Mouse (Mus musculus) 3134 (cell line): ENCODE data around the gene Fbln7.

Experiments used
- DNase-seq: peaks from one replicate; pipeline ENCODE4 v3.0.0-alpha.2; 2011; ENCODE audit warnings: low spot score; ENCODE audit not compliant: insufficient read length; ENCODE audit errors: extremely low read depth

The Fbln7 gene

GRCm38 (mm10) chr2:128871656-128872055 is 8.9 kb downstream of the Fbln7 start:
- DNase-seq, result no peak

- no peak for DNase-seq
These were observed 9.5 kb downstream of the Fbln7 start for GRCm38 (mm10) chr2:128872256-128872655.

GRCm38 (mm10) chr2:128875526-128875925 is 12.7 kb downstream of the Fbln7 start:
- peak; percentile 81 for DNase-seq

- DNase-seq, result no peak
These were observed 18.5 kb downstream of the Fbln7 start for GRCm38 (mm10) chr2:128881236-128881635.

- DNase-seq, result no peak
These were observed 22.5 kb downstream of the Fbln7 start for GRCm38 (mm10) chr2:128885225-128885811.

GRCm38 (mm10) chr2:128887866-128888550 is 25.2 kb downstream of the Fbln7 start:
- no peak for DNase-seq

- DNase-seq, result no peak
These were observed 28.0 kb downstream of the Fbln7 start for GRCm38 (mm10) chr2:128890661-128891335.

GRCm38 (mm10) chr2:128892180-128892721 is 29.5 kb downstream of the Fbln7 start:
- DNase-seq, result no peak

- no peak for DNase-seq
These were observed 40.1 kb downstream of the Fbln7 start for GRCm38 (mm10) chr2:128902843-128903242.

- peak; percentile 11 for DNase-seq
These were observed 40.9 kb downstream of the Fbln7 start for GRCm38 (mm10) chr2:128903661-128904060.

- no peak for DNase-seq
These were observed 52.2 kb downstream of the Fbln7 start for GRCm38 (mm10) chr2:128914978-128915377.

- no peak for DNase-seq
These were observed 53.7 kb downstream of the Fbln7 start for GRCm38 (mm10) chr2:128916528-128916927.

GRCm38 (mm10) chr2:128924799-128925198 is 62.0 kb downstream of the Fbln7 start:
- DNase-seq, result no peak

- DNase-seq, result no peak
These were observed 65.7 kb downstream of the Fbln7 start for GRCm38 (mm10) chr2:128928446-128928845.

GRCm38 (mm10) chr2:128930704-128931103 is 67.9 kb downstream of the Fbln7 start:
- no peak for DNase-seq

- DNase-seq, result no peak
These were observed 73.5 kb downstream of the Fbln7 start for GRCm38 (mm10) chr2:128936256-128936655.

- DNase-seq, result peak; percentile 98
These were observed 81.1 kb downstream of the Fbln7 start, which contains the start of gene Zc3h8 for GRCm38 (mm10) chr2:128943538-128944528. Zc3h8 (minus strand) TSS chr2:128944077.
